Comparison of ENCODE assay signal across 28 mouse cellular contexts in the genomic region with DNA sequence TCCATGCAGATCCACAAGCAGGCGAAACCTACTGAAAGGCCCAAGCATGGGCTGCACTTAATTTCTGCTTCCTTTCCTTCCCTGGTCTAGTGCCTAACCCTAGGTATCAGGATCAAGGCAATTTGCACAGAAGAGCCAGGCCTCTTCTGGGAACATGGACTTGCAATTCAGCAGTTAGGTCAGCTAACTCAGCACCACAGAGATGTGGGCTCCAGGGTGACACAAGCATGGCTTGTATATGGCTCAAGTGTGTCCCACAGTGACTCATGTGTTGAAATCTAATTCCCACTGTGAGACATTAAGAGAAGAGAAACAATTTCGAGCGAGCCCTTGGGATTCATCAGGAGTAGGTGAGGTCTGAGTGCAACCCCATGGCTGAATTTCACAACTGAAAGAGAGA. TPM values are rescaled to one million over a fixed set of nuclear protein-coding genes. Genes with fewer than 3 reads are reported as not detected.
DNase-seq lines count a peak whose midpoint lies in the region; ATAC-seq and TF ChIP-seq lines count a peak whose summit lies in the region.
"Had no signal": no experiment of that assay in that cellular context is flagged by ENCODE, and none has a peak within 500 bp of the region (broad histone marks: within the 10 kb centered on the region; RNA-seq: fewer than 3 reads in every experiment).

No protein-coding gene starts in this region.

- H3K4me3 ChIP-seq in gastrocnemius, adult 2 months, result no peak overlapping the region
- no peak overlapping the region for H3K4me3 ChIP-seq in liver, postnatal 0 days (ENCODE audit: low read depth, low read length)
- H3K4me3 ChIP-seq in liver, embryonic 12.5 days, result no peak overlapping the region
- no peak overlapping the region for H3K4me3 ChIP-seq in embryonic facial prominence, embryonic 14.5 days (ENCODE audit: low read depth, low read length)
- H3K4me3 ChIP-seq in forebrain, embryonic 15.5 days, result no peak overlapping the region
- H3K4me3 ChIP-seq: embryonic facial prominence, embryonic 12.5 days; erythroblast, embryonic 14.5 days; hindbrain, embryonic 10.5 days; hindbrain, embryonic 15.5 days; midbrain, embryonic 15.5 days; neural tube, embryonic 15.5 days; stomach, embryonic 15.5 days had no signal

- peak overlapping the region; percentile 76 for H3K27ac ChIP-seq in gastrocnemius, adult 2 months
- H3K27ac ChIP-seq in liver, postnatal 0 days (ENCODE audit: low read depth), result no peak overlapping the region
- no peak overlapping the region for H3K27ac ChIP-seq in liver, embryonic 12.5 days
- no peak overlapping the region for H3K27ac ChIP-seq in embryonic facial prominence, embryonic 14.5 days (replicated peaks; ENCODE audit: low read depth, low read length)
- no peak overlapping the region for H3K27ac ChIP-seq in forebrain, embryonic 15.5 days (replicated peaks)
- H3K27ac ChIP-seq: embryonic facial prominence, embryonic 12.5 days; hindbrain, embryonic 10.5 days; hindbrain, embryonic 15.5 days; midbrain, embryonic 15.5 days; neural tube, embryonic 15.5 days; stomach, embryonic 15.5 days had no signal

- WGBS in liver, postnatal 0 days (ENCODE audit: insufficient replicate concordance), result 81% methylated on average over 3 of the region's 3 CpGs
- WGBS in liver, embryonic 12.5 days (ENCODE audit: insufficient replicate concordance), result 66% methylated on average over 3 of the region's 3 CpGs
- WGBS in embryonic facial prominence, embryonic 14.5 days, result 92% methylated on average over 3 of the region's 3 CpGs
- WGBS in forebrain, embryonic 15.5 days, result 91% methylated on average over 3 of the region's 3 CpGs

- no peak for TF ChIP-seq CTCF in gastrocnemius, adult 2 months (IDR thresholded peaks at IDR 0.05)
- TF ChIP-seq CTCF in liver, postnatal 0 days (IDR thresholded peaks at IDR 0.05; ENCODE audit: low read depth), result no peak

- H3K9ac ChIP-seq in liver, postnatal 0 days (replicated peaks), result no peak overlapping the region
- no peak overlapping the region for H3K9ac ChIP-seq in liver, embryonic 12.5 days
- H3K9ac ChIP-seq in embryonic facial prominence, embryonic 14.5 days (ENCODE audit: low read depth, low read length), result no peak overlapping the region
- no peak overlapping the region for H3K9ac ChIP-seq in forebrain, embryonic 15.5 days (replicated peaks)
- H3K9ac ChIP-seq: embryonic facial prominence, embryonic 12.5 days; forebrain, postnatal 0 days; hindbrain, embryonic 15.5 days; midbrain, embryonic 15.5 days; neural tube, embryonic 15.5 days; stomach, embryonic 15.5 days had no signal

- ATAC-seq in liver, postnatal 0 days, result peak; percentile 24; the same call in 1 of the 2 replicates
- ATAC-seq in liver, embryonic 12.5 days, result no peak
- ATAC-seq in embryonic facial prominence, embryonic 14.5 days (ENCODE audit: low read depth), result peak; percentile 17; the same call in 1 of the 2 replicates
- ATAC-seq in forebrain, embryonic 15.5 days (replicated peaks), result no peak
- ATAC-seq: forebrain, postnatal 0 days; inflammation-experienced regulatory T-cells, adult 6 months; lung, postnatal 0 days; midbrain, embryonic 15.5 days had no signal

- peak; percentile 36 for DNase-seq in gastrocnemius, adult 2 months
- DNase-seq in gastrocnemius, postnatal 14 days, result no peak
- DNase-seq in liver, postnatal 0 days, result no peak
- no peak for DNase-seq in embryonic facial prominence, embryonic 14.5 days (ENCODE audit: low spot score)
- DNase-seq: adrenal gland, postnatal 25 days; cerebellum, postnatal 25 days; forebrain, postnatal 0 days; gastrocnemius, postnatal 36 days; heart, postnatal 14 days; kidney, adult 2 months; kidney, postnatal 4 days; lung, adult 18-20 months; lung, postnatal 4 days; retina, postnatal 1 day; right cerebral cortex, postnatal 14 days had no signal

- intact Hi-C loops in gastrocnemius, adult 2 months (cut with DNase I), result no loop called here
- intact Hi-C loops in gastrocnemius, postnatal 14 days (cut with DNase I; ENCODE audit: low total_unique reads), result no loop called here

- H3K27me3 ChIP-seq in liver, postnatal 0 days (ENCODE audit: insufficient read depth, low read length), result no peaks in the 10 kb centered on the region
- no peaks in the 10 kb centered on the region for H3K27me3 ChIP-seq in liver, embryonic 12.5 days (replicated peaks)
- H3K27me3 ChIP-seq in embryonic facial prominence, embryonic 14.5 days (replicated peaks; ENCODE audit: control insufficient read depth, insufficient read depth, low read length), result no peaks in the 10 kb centered on the region
- no peaks in the 10 kb centered on the region for H3K27me3 ChIP-seq in forebrain, embryonic 15.5 days
- H3K27me3 ChIP-seq: CH12.LX; embryonic facial prominence, embryonic 12.5 days; hindbrain, embryonic 15.5 days; midbrain, embryonic 15.5 days; neural tube, embryonic 15.5 days; stomach, embryonic 15.5 days had no signal

- no peaks in the 10 kb centered on the region for H3K36me3 ChIP-seq in liver, postnatal 0 days (replicated peaks; ENCODE audit: insufficient read depth, low read length)
- H3K36me3 ChIP-seq in liver, embryonic 12.5 days, result no peaks in the 10 kb centered on the region
- H3K36me3 ChIP-seq in embryonic facial prominence, embryonic 14.5 days (ENCODE audit: control insufficient read depth, insufficient read depth, low read length), result no peaks in the 10 kb centered on the region
- no peaks in the 10 kb centered on the region for H3K36me3 ChIP-seq in forebrain, embryonic 15.5 days
- H3K36me3 ChIP-seq: embryonic facial prominence, embryonic 12.5 days; hindbrain, embryonic 10.5 days; hindbrain, embryonic 15.5 days; midbrain, embryonic 15.5 days; neural tube, embryonic 15.5 days; stomach, embryonic 15.5 days had no signal

- H3K9me3 ChIP-seq in liver, postnatal 0 days (ENCODE audit: low read length), result no peaks in the 10 kb centered on the region
- no peaks in the 10 kb centered on the region for H3K9me3 ChIP-seq in liver, embryonic 12.5 days (replicated peaks)
- H3K9me3 ChIP-seq in embryonic facial prominence, embryonic 14.5 days (ENCODE audit: control insufficient read depth, low read length), result no peaks in the 10 kb centered on the region
- no peaks in the 10 kb centered on the region for H3K9me3 ChIP-seq in forebrain, embryonic 15.5 days
- H3K9me3 ChIP-seq: embryonic facial prominence, embryonic 12.5 days; hindbrain, embryonic 10.5 days; hindbrain, embryonic 15.5 days; midbrain, embryonic 15.5 days; neural tube, embryonic 15.5 days; stomach, embryonic 15.5 days had no signal

- no peak for TF ChIP-seq EP300 in liver, postnatal 0 days (IDR thresholded peaks at IDR 0.05; ENCODE audit: low read depth)

- no peak overlapping the region for H3K4me2 ChIP-seq in liver, postnatal 0 days (ENCODE audit: low read depth, low read length)
- no peak overlapping the region for H3K4me2 ChIP-seq in liver, embryonic 12.5 days
- H3K4me2 ChIP-seq in embryonic facial prominence, embryonic 14.5 days (ENCODE audit: low read depth, low read length), result no peak overlapping the region
- H3K4me2 ChIP-seq in forebrain, embryonic 15.5 days (replicated peaks), result no peak overlapping the region
- H3K4me2 ChIP-seq: embryonic facial prominence, embryonic 12.5 days; hindbrain, embryonic 15.5 days; midbrain, embryonic 15.5 days; neural tube, embryonic 15.5 days; stomach, embryonic 15.5 days had no signal

- H3K4me1 ChIP-seq in liver, postnatal 0 days (ENCODE audit: insufficient read depth), result peaks cover 22% of the 10 kb centered on the region
- H3K4me1 ChIP-seq in liver, embryonic 12.5 days, result peaks cover 70% of the 10 kb centered on the region
- H3K4me1 ChIP-seq in embryonic facial prominence, embryonic 14.5 days (ENCODE audit: control insufficient read depth, insufficient read depth, low read length), result no peaks in the 10 kb centered on the region
- peaks cover 8% of the 10 kb centered on the region; the same call in 1 of the 2 replicates for H3K4me1 ChIP-seq in forebrain, embryonic 15.5 days
- H3K4me1 ChIP-seq: embryonic facial prominence, embryonic 12.5 days; midbrain, embryonic 15.5 days; stomach, embryonic 15.5 days had no signal

RNA-seq across cellular contexts. Expression of a gene that starts 18.9 kb away (rescaled TPM):
- total RNA-seq in gastrocnemius, adult 2 months (2021), result 10 to 100 TPM; 47.1 to 62.3 TPM
- 10 to 100 TPM; 14.2 to 14.4 TPM for total RNA-seq in gastrocnemius, postnatal 14 days (2021)
- polyA plus RNA-seq in liver, postnatal 0 days (2015; fragmentation: Nextera tagmentation; extraction: Ambion mirVana), result 17.1 and 18.5 TPM in 2 replicates
- polyA plus RNA-seq in liver, embryonic 12.5 days (2016; fragmentation: Nextera tagmentation; extraction: Ambion mirVana), result 61.2 and 64.2 TPM in 2 replicates
- 14.2 and 15.2 TPM in 2 replicates for polyA plus RNA-seq in embryonic facial prominence, embryonic 14.5 days (2014; fragmentation: Nextera tagmentation; extraction: Ambion mirVana)
- polyA plus RNA-seq in forebrain, embryonic 15.5 days (2015; fragmentation: Nextera tagmentation; extraction: Ambion mirVana), result 30.1 and 35.8 TPM in 2 replicates
- polyA plus RNA-seq: C2C12 had no signal

Comparison
In these comparisons a context has a peak if more than half of its experiments do, and no peak if none do; other contexts are left out.
1. ATAC-seq: peak in liver, postnatal 0 days (single experiment) and embryonic facial prominence, embryonic 14.5 days (single experiment); none in liver, embryonic 12.5 days (single experiment) and forebrain, embryonic 15.5 days (single experiment).